Mouse (Mus musculus) limb, embryonic 11.5 days (tissue): ENCODE results near the gene Tspyl3. TPM values are rescaled to one million over a fixed set of nuclear protein-coding genes. Genes with fewer than 3 reads are reported as not detected.

Source experiments
- ATAC-seq: fragments of 200-750 bp; cut with Nextera tagmentation; 2 replicates; pipeline ENCODE4 v1.8.0; 2017; ENCODE audit warnings: low read depth; ENCODE audit not compliant: insufficient number of reproducible peaks, low FRiP score, low TSS enrichment
- DNase-seq: peaks from one replicate; pipeline ENCODE4 v3.0.0-alpha.2; 2015; ENCODE audit warnings: low spot score
- H3K27ac ChIP-seq: fragments of 300-500 bp; sonication (generic); replicated peaks from 2 replicates; pipeline ENCODE4 v1.5.1; 2014; ENCODE audit warnings: low read depth, mild to moderate bottlenecking, low read length
- H3K27me3 ChIP-seq: fragments of 300-500 bp; sonication (generic); 2 replicates; pipeline ENCODE4 v1.6.1; 2014; ENCODE audit warnings: mild to moderate bottlenecking, low read length, mixed read lengths; ENCODE audit not compliant: control insufficient read depth, insufficient read depth
- H3K36me3 ChIP-seq: fragments of 300-500 bp; sonication (generic); 2 replicates; pipeline ENCODE4 v1.6.1; 2014; ENCODE audit warnings: mild to moderate bottlenecking, low read length, moderate library complexity, mixed read lengths; ENCODE audit not compliant: control insufficient read depth, insufficient read depth
- H3K4me1 ChIP-seq: fragments of 300-500 bp; sonication (generic); 2 replicates; pipeline ENCODE4 v1.6.1; 2014; ENCODE audit warnings: low read length, mixed read lengths; ENCODE audit not compliant: control insufficient read depth, insufficient read depth
- H3K4me2 ChIP-seq: fragments of 300-500 bp; sonication (generic); 2 replicates; pipeline ENCODE4 v1.6.1; 2014; ENCODE audit warnings: low read depth, mild to moderate bottlenecking, moderate library complexity; ENCODE audit not compliant: severe bottlenecking
- H3K4me3 ChIP-seq: fragments of 300-500 bp; sonication (generic); 2 replicates; pipeline ENCODE4 v1.5.1; 2014; ENCODE audit warnings: low read depth, low read length
- H3K9ac ChIP-seq: fragments of 300-500 bp; sonication (generic); 2 replicates; pipeline ENCODE4 v1.6.1; 2014; ENCODE audit warnings: mild to moderate bottlenecking, low read length
- H3K9me3 ChIP-seq: fragments of 300-500 bp; sonication (generic); 2 replicates; pipeline ENCODE4 v1.6.1; 2016; ENCODE audit warnings: low read length; ENCODE audit not compliant: control insufficient read depth
- WGBS: fragments of 180-500 bp; shearing (Covaris S2); extraction: QIAGEN DNeasy Blood & Tissue Kit; methylation state at CpG from one replicate; pipeline ENCODE4 v1.1.7; 2014; 5-methylcytosine and 5-hydroxymethylcytosine counted together
- polyA plus RNA-seq: library from polyadenylated mRNA; unstranded; fragments of >200 nt; fragmentation: Nextera tagmentation; extraction: Ambion mirVana; gene quantifications from 2 replicates; pipeline ENCODE4 v1.2.1, GENCODE M21; 2014

Tspyl3 gene
- polyA plus RNA-seq, 1 experiment from 2014 or later, result 6.1 TPM

GRCm38 (mm10) chr2:153208149-153208548 lies 17.1 kb downstream of the Tspyl3 start:
- DNase-seq, result no peak
- Histone ChIP-seq H3K27ac (no peak overlapping the region), H3K36me3 (peaks cover 18% of the 10 kb centered on the region), H3K27me3 (no peaks in the 10 kb centered on the region), H3K9ac (no peak overlapping the region), H3K4me1 (no peaks in the 10 kb centered on the region), H3K9me3 (no peaks in the 10 kb centered on the region), H3K4me3 (no peak overlapping the region), H3K4me2 (no peak overlapping the region)
- 92% methylated on average over 2 of the region's 2 CpGs for WGBS
- no peak for ATAC-seq

GRCm38 (mm10) chr2:153202766-153203165 lies 22.5 kb downstream of the Tspyl3 start:
- H3K4me1 ChIP-seq, result no peaks in the 10 kb centered on the region
- WGBS, result 82% methylated on average over 1 of the region's 1 CpGs
- H3K27ac ChIP-seq, result no peak overlapping the region
- ATAC-seq (no peak), DNase-seq (no peak)
- H3K9ac ChIP-seq, result no peak overlapping the region
- H3K36me3 ChIP-seq, result peaks cover 20% of the 10 kb centered on the region
- H3K4me3 ChIP-seq, result no peak overlapping the region
- no peaks in the 10 kb centered on the region for H3K9me3 ChIP-seq
- H3K27me3 ChIP-seq, result no peaks in the 10 kb centered on the region
- no peak overlapping the region for H3K4me2 ChIP-seq

- no peaks in the 10 kb centered on the region for H3K27me3 ChIP-seq
- H3K36me3 ChIP-seq, result peaks cover 20% of the 10 kb centered on the region
- H3K27ac ChIP-seq, result no peak overlapping the region
- no peak overlapping the region for H3K4me2 ChIP-seq
- H3K9ac ChIP-seq, result no peak overlapping the region
- 90% methylated on average over 2 of the region's 2 CpGs for WGBS
- no peak for ATAC-seq
- no peak for DNase-seq
- no peaks in the 10 kb centered on the region for H3K9me3 ChIP-seq
- H3K4me1 ChIP-seq, result no peaks in the 10 kb centered on the region
- no peak overlapping the region for H3K4me3 ChIP-seq
These were observed 26.1 kb downstream of the Tspyl3 start for GRCm38 (mm10) chr2:153199114-153199513.

GRCm38 (mm10) chr2:153198485-153198884 lies 26.8 kb downstream of the Tspyl3 start:
- no peak for ATAC-seq
- Histone ChIP-seq H3K9ac (no peak overlapping the region), H3K9me3 (no peaks in the 10 kb centered on the region)

GRCm38 (mm10) chr2:153194255-153194654 lies 31.0 kb downstream of the Tspyl3 start:
- Histone ChIP-seq H3K9ac (no peak overlapping the region), H3K36me3 (peaks cover 21% of the 10 kb centered on the region; the same call in 1 of the 2 replicates), H3K27ac (no peak overlapping the region), H3K27me3 (no peaks in the 10 kb centered on the region), H3K4me1 (no peaks in the 10 kb centered on the region), H3K4me3 (no peak overlapping the region), H3K4me2 (no peak overlapping the region), H3K9me3 (no peaks in the 10 kb centered on the region)
- DNase-seq, result no peak
- WGBS, result 93% methylated on average over 3 of the region's 3 CpGs
- ATAC-seq, result no peak

More at GRCm38 (mm10) chr2:153198485-153198884, 26.8 kb downstream of the Tspyl3 start:
- Histone ChIP-seq H3K4me3 (no peak overlapping the region), H3K4me1 (no peaks in the 10 kb centered on the region), H3K36me3 (peaks cover 20% of the 10 kb centered on the region), H3K27me3 (no peaks in the 10 kb centered on the region), H3K27ac (no peak overlapping the region), H3K4me2 (no peak overlapping the region)
- DNase-seq, result no peak
- WGBS, result 77% methylated on average over 5 of the region's 5 CpGs

GRCm38 (mm10) chr2:153191242-153191641 lies 34.0 kb downstream of the Tspyl3 start:
- H3K9me3 ChIP-seq, result no peaks in the 10 kb centered on the region
- H3K27me3 ChIP-seq, result no peaks in the 10 kb centered on the region
- peaks cover 27% of the 10 kb centered on the region; the same call in 1 of the 2 replicates for H3K36me3 ChIP-seq
- H3K4me3 ChIP-seq, result no peak overlapping the region
- no peak overlapping the region for H3K4me2 ChIP-seq
- no peaks in the 10 kb centered on the region for H3K4me1 ChIP-seq
- ATAC-seq, result no peak
- H3K27ac ChIP-seq, result no peak overlapping the region
- no peak overlapping the region for H3K9ac ChIP-seq
- no peak for DNase-seq
- 91% methylated on average over 2 of the region's 2 CpGs for WGBS

GRCm38 (mm10) chr2:153187848-153188247 lies 37.4 kb downstream of the Tspyl3 start:
- Histone ChIP-seq H3K4me3 (no peak overlapping the region), H3K4me1 (no peaks in the 10 kb centered on the region), H3K9me3 (no peaks in the 10 kb centered on the region), H3K27me3 (no peaks in the 10 kb centered on the region), H3K9ac (no peak overlapping the region), H3K36me3 (peaks cover 21% of the 10 kb centered on the region; the same call in 1 of the 2 replicates), H3K27ac (no peak overlapping the region), H3K4me2 (no peak overlapping the region)
- WGBS, result 89% methylated on average over 2 of the region's 2 CpGs
- ATAC-seq, result no peak
- DNase-seq, result no peak

- DNase-seq (no peak), ATAC-seq (no peak)
- WGBS, result 79% methylated on average over 2 of the region's 2 CpGs
- H3K9ac ChIP-seq, result no peak overlapping the region
- H3K4me3 ChIP-seq, result no peak overlapping the region
- H3K27me3 ChIP-seq, result no peaks in the 10 kb centered on the region
- no peak overlapping the region for H3K4me2 ChIP-seq
- no peaks in the 10 kb centered on the region for H3K9me3 ChIP-seq
- no peaks in the 10 kb centered on the region for H3K4me1 ChIP-seq
- H3K27ac ChIP-seq, result no peak overlapping the region
- peaks cover 21% of the 10 kb centered on the region; the same call in 1 of the 2 replicates for H3K36me3 ChIP-seq
These were observed 39.1 kb downstream of the Tspyl3 start for GRCm38 (mm10) chr2:153186176-153186591.

- H3K27me3 ChIP-seq, result no peaks in the 10 kb centered on the region
- ATAC-seq (no peak), DNase-seq (no peak)
- H3K4me2 ChIP-seq, result no peak overlapping the region
- no peak overlapping the region for H3K9ac ChIP-seq
- 87% methylated on average over 3 of the region's 3 CpGs for WGBS
- no peak overlapping the region for H3K4me3 ChIP-seq
- no peak overlapping the region for H3K27ac ChIP-seq
- no peaks in the 10 kb centered on the region for H3K4me1 ChIP-seq
- peaks cover 4% of the 10 kb centered on the region for H3K36me3 ChIP-seq
- H3K9me3 ChIP-seq, result no peaks in the 10 kb centered on the region
These were observed 45.3 kb downstream of the Tspyl3 start for GRCm38 (mm10) chr2:153179961-153180360.
